Mouse (Mus musculus): ENCODE measurements around the gene Smpdl3b.

Gene Smpdl3b

GRCm38 (mm10) chr4:132780288-132780687, 23.2 kb upstream of the Smpdl3b start:
- 88% methylated on average over 4 of the region's 4 CpGs for WGBS

DNA sequence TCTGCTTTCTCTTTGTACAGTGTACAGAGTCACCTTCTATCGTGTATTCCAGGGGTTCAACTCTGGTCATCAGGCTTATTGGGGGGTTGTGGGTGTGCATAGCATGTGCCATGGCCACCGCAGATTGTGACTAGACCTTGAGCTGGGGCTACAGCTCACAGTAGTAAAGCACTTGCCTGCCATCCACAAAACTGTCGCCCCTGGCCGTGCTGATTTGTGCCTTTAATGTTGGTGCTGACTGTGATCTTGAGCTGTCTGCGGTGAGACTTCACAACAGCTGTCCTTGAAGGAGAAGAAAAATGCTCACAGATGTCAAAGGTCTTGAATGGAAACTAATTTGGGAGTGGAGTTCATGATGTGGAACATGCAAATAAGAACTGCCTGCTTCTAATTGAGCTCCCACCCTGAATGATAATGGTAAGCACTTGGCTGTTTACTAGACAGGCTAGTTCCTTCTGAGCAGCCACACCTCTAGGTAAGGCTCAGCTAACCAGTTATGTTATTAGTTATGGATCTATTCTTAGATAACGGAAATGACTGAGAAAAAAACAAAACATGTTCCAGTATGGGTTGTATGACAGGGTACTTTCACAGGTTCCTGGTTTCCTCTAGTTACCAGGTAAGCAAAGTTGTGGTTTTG, 21.6 kb upstream of the Smpdl3b start:
- WGBS, result 96% methylated on average over 6 of the region's 6 CpGs

DNA sequence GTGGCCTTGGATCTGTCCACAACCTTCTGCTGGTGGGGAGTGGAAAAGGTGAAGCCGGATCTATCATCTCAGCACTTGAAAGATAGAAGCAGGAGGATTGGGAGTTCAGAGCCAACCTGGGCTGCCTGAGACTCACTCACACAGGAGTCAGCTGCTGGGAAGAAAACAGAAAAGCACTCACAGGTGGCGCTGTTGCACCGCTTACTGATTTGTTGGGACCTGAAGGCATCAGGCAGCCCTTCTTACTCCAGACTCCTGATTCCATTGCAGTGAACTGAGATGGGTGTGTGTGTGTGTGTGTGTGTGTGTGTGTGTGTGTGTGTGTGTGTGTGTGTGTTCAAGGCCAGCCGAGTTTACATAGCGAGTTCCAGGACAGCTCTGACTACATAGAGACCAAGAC, 19.7 kb upstream of the Smpdl3b start:
- 78% methylated on average over 5 of the region's 5 CpGs for WGBS

DNA sequence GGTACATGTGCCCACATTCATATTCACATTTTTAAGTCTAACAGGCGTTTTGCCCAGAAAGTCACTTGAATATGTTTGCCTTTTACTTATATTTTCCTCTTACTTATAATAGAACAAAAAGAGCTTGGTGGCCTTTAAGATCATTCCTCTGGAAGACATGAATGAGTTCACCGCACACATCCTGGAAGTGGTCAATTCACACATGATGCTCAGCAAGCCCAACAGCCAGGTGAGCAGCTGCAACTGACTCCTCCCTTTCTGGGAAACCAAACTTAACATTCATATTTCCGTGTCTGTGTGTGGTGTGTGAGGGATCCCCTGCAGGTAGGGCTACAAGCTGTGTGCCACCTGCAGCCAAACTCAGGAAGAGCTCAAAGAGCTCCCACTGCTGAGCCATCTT, 17.9 kb upstream of the Smpdl3b start:
- WGBS, result 76% methylated on average over 3 of the region's 3 CpGs

DNA sequence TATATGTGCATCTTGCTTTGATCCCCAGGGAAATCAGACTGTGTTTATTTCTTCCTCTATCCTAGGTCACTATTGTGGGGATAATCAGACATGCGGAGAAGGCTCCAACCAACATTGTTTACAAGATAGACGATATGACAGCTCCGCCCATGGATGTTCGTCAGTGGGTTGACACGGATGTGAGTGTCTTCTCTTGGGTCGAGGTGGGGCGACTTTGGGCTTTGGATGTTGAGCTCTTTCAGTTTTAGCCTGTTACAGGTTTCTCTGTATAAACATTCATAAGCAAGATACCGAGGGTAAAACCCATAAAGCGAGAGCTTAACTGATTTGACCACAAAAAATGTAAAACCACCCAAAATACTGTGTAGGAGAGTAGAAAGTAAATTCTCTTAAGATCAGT, 14.7 kb upstream of the Smpdl3b start:
- 90% methylated on average over 9 of the region's 9 CpGs for WGBS

- whole genome bisulfite sequencing, result under 1% methylated on average over 71 of the region's 71 CpGs
Observed at GRCm38 (mm10) chr4:132767914-132768876, 11.1 kb upstream of the Smpdl3b start, which contains the start of gene Rpa2. Rpa2 (plus strand) TSS chr4:132768332.

GRCm38 (mm10) chr4:132763125-132763524, 6.1 kb upstream of the Smpdl3b start:
- 84% methylated on average over 3 of the region's 3 CpGs for WGBS

DNA sequence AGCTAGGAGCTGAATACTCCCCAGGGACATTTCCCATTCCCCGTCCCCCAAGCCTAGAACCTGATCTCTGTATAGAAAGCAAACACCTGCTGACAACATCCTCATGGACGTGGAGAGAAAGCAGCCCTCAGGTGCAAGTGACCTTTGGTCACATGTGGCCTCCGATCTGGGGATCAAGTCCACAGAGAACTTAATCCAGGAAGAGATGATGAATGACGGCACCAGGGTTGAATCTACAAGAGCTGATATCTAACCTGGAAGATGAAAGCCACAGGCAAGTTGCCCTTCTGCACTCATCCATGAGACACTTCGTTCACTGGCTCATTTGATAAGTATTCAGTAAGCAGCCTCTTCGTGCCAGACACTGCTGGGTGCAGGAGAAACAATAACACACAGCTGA, 5.5 kb upstream of the Smpdl3b start:
- 81% methylated on average over 6 of the region's 6 CpGs for WGBS

GRCm38 (mm10) chr4:132760296-132760695, 3.2 kb upstream of the Smpdl3b start:
- 48% methylated on average over 3 of the region's 3 CpGs for WGBS

DNA sequence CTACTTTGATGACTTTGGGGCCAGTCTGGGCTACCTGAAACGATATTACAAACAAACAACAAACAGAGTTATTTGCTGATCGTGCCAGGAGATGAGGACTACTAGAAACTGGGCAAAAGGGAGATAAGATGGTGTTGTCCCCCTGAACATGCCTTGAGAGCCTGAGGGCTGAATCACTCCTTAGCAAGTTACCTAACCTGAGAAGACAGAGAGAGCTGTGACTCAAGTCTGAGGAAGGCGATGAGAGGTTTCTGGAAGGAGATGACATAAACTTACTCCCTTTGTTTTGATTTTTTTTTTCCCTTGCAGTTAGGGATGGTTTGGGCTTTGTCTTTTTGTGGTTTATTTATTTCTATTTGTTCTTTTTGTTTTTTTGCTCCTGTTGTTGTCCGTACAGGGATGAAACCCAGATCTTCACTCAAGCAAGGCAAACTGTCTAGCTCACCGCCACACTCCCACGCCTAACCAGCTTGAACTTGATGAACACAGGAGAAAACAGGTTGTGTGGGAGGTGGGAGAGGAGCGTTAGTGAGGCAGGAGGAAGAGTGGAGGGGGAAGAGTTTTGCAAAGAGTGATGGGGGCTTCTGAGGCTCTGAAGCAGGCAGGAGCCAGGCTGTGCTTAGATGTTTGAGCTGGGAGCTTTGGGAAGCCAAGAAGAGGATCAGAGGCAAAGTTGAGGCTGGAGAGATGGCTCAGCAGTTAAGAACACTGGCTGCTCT, 740 bp upstream of the Smpdl3b start:
- WGBS, result 58% methylated on average over 7 of the region's 7 CpGs

DNA sequence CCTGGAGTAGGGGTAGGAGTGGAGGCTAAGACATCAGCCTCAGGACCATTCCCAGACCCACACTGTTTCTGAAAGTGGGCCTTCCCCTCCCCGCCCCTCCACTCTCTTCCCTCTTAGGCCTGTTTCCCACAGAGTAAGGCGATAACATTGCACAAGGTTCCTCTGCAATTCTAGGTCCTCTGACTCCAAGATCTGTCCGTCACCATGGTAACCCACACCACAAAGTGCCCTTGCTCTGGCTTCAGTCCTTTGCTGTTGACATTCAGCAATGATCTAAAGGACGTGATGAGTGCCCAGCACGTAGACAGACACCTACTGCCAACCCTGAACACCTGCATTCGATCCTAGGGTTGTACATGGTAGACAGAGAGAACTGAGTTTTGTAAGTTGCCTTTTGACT, 4.1 kb downstream of the Smpdl3b start:
- 90% methylated on average over 6 of the region's 6 CpGs for WGBS

DNA sequence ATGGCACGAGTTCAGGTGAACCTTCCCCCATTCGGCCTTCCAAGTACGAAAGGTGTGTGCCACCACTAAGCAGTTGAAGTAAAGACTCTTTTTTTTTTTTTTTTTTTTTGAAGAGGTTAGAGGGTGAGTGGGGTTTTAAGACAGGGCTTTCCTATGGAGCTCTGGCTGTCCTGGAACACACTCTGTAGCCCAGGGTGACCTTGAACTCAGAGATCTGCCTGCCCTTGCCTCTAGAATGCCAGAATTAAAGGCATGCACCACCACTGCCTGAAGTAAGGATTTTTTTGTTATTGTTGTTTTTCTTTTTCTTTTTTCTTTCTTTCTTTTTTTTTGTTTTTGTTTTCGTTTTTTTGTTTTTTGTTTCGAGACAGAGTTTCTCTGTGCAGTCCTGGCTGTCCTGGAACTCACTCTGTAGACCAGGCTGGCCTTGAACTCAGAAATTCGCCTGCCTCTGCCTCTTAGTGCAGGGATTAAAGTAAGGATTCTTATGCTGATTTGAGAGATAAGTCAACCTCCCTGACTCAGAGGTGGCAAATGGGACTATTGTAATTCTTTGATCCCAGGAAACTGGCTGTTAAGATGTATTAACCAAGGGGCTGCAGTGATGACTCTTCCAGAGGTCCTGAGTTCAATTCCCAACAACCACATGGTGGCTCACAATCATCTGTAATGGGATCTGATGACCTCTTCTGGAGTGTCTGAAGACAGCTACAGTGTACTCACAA, 7.6 kb downstream of the Smpdl3b start:
- 85% methylated on average over 6 of the region's 6 CpGs for WGBS

- WGBS, result 98% methylated on average over 4 of the region's 4 CpGs
Observed at GRCm38 (mm10) chr4:132748778-132749177, 8.3 kb downstream of the Smpdl3b start.

- 67% methylated on average over 9 of the region's 9 CpGs for WGBS
Observed at GRCm38 (mm10) chr4:132747664-132748259, 9.3 kb downstream of the Smpdl3b start.

- WGBS, result 86% methylated on average over 9 of the region's 9 CpGs
Observed at GRCm38 (mm10) chr4:132746911-132747517, 10.0 kb downstream of the Smpdl3b start.

DNA sequence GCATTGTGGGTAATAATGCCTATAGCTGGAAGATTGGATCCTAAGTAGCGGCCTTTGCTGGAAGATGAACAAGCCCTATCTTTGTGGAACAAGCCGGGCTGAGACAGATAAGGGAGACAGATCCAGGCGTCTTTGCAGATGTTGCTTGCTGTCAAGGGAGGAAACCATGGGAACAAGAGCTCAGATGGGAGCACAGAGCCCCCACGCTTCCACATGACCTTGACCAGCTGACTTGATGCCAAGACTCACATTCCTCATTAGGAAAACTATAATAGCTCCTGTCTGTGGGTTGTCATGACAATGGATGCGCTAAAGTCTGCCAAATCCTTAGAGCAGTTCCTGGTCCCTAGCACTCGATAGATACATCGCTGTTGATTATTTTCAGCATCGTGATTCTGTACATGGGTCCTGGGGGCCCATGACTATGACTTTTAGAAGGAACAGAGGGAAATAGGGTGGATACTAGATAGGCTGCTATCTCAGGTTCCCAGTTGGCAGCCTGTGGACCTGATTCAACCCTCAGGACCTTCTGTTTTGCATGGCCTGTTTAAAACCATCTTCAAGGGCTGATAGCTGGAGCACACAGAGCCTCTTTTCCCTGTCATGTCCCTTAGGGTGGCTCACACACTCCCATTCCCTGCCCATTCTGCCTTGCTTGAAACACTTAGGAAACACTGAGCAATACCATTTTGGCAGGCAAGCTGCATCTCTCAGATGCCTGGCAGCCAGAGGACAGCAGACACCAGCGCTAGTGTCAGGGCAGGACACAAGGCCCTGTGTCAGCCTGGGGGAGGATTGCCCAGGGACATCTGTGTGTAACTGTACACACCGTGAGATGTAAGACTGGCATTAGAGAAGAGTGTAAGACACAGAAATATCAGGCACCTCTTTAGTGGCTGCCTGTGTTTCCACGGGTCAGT, 12.8 kb downstream of the Smpdl3b start:
- WGBS, result 41% methylated on average over 11 of the region's 11 CpGs

- WGBS, result 95% methylated on average over 7 of the region's 7 CpGs
Observed at GRCm38 (mm10) chr4:132741491-132741890, 15.6 kb downstream of the Smpdl3b start.

- 96% methylated on average over 9 of the region's 9 CpGs for WGBS
Observed at GRCm38 (mm10) chr4:132737154-132737553, 19.9 kb downstream of the Smpdl3b start.

DNA sequence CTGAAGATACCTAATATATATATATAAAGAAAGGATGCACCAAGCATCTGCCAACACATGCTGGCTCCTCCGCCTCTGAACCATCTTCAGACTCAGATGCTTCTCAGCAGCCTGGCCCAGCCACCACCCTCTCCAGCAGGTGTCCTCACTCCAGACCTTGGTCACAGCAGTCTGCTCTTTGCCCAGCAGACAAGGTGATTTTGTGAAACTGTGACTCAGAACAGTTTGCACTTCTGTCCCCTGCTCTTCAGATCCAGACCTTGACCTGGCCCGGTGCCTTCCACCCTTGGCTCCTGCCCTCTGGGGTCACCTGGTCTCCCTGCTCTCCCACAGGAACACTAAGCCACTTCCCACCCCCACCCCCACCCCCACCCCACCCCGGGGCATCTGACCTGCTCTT, 21.2 kb downstream of the Smpdl3b start:
- WGBS, result 64% methylated on average over 3 of the region's 3 CpGs

DNA sequence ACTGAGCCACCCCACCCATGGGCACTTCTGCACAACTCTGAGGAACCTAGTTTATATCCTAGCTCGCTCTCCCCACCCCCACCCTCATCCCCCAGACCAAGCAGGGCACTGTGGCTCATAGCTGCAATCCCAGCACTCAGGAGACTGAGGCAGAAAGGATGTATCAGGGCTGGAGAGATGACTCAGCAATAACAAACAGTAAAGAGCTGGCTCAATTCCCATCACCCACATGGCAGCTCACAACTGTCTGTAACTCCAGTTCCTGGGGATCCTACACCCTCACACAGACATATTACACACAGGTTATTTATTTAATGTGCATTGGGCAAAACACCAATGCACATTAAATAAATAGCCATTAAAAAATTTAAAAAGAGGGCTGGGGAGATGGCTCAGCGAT, 21.7 kb downstream of the Smpdl3b start:
- WGBS, result 78% methylated on average over 2 of the region's 2 CpGs
